Mouse (Mus musculus): ENCODE results near the gene Ino80e. TPM values are rescaled to one million over a fixed set of nuclear protein-coding genes. Genes with fewer than 3 reads are reported as not detected.
A peak's percentile ranks its signal among the peaks of the same experiment; 100 is the strongest.

Ino80e gene
- polyA plus RNA-seq, 1 experiment, result 66.0 TPM

DNA sequence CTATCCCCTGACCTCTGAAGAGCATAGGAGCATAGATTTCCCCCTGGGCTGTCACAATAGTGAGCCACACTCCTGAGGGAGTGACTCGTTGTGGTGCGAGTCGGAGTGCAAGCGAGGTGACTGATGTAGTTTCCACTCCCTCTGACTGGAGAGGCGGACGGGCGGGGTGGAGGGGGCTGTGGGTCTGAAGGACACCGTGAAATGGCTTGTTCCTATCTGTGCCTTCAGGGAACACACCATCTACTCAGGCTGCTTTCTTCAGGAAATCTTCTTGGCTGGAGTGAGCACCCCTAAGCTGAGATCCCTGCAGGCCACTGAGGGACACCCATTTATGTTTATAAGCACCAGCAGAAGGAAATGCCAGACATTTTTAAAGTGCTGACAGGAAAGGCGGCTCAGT lies 39.4 kb downstream of the Ino80e start:
- 22% methylated on average over 9 of the region's 9 CpGs for WGBS
- DNase-seq, result peak; percentile 31
- TF ChIP-seq CTCF (IDR thresholded peaks at IDR 0.05; ENCODE audit: insufficient read depth, low read length), result no peak
- 0 out of 2 replicates have a peak, but pooled peaks have one; percentile 8 for TF ChIP-seq POLR2A (IDR thresholded peaks at IDR 0.05; ENCODE audit: borderline replicate concordance, extremely low read depth, low read depth, low read length)
- Histone ChIP-seq H3K4me3 (replicated peaks; ENCODE audit: extremely low read depth, low read depth, low read length) (peak overlapping the region; percentile 0), H3K4me1 (ENCODE audit: control insufficient read depth, insufficient read depth, low read length) (0 out of 2 replicates have a peak, but pooled peaks cover 6% of the 10 kb centered on the region)

DNA sequence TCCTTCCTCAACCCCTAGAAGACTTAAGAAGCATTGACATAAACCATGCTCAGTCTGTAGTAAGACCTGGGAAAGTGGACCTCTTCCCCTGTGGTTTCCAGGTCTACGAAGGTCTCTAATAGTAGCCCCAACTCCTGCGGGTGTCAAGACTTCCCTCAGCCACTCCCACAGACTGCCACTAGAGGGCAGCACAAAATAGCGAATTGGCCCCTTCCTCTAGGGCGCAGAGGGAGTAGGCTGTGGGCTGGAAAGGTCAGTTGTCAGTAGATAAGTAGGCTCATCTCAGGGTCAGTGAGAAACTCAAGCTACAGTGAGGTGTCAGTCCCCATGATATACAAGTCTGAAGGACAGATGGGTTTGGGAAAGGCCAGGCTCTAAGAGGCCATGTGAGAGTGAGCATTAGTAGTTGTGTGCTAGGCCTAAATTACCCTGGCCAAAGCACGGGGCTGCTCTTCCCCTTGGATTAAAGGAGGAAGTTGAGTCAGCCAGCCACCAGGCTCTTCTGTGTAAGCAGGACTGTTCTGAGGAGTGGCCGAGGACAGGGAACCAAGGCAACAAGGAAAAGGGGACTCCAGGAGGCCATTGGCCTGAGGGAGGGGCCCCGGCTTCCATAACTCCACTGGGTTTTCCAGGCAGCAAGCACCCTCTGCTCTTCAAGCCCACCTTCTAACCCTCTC lies 40.2 kb downstream of the Ino80e start:
- TF ChIP-seq POLR2A (IDR thresholded peaks at IDR 0.05; ENCODE audit: borderline replicate concordance, extremely low read depth, low read depth, low read length) (no peak), CTCF (IDR thresholded peaks at IDR 0.05; ENCODE audit: insufficient read depth, low read length) (peak; percentile 94)
- peak; percentile 78 for DNase-seq
- 20% methylated on average over 7 of the region's 7 CpGs for WGBS
- H3K4me3 ChIP-seq (replicated peaks; ENCODE audit: extremely low read depth, low read depth, low read length), result no peak overlapping the region
- 0 out of 2 replicates have a peak, but pooled peaks cover 6% of the 10 kb centered on the region for H3K4me1 ChIP-seq (ENCODE audit: control insufficient read depth, insufficient read depth, low read length)

DNA sequence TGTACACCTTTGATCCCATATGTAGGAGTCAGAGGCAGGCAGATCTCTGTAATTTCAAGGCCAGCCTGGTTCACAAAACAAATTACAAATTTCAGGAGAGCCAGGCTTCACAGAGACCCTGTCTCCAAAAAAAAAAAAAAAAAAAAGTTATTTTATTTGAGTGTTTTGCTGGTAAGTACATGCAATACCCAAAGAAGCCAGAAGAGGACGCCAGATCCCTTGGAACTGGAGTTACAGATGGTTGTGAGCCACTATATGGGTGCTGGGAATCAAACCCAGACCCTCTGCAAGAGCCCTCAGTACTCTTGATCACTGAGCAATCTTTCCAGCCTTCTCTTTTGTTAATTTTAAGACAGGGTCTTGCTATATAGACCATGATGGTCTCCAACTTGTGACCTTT lies 43.4 kb downstream of the Ino80e start:
- 0 out of 2 replicates have a peak, but pooled peaks cover 6% of the 10 kb centered on the region for H3K4me1 ChIP-seq (ENCODE audit: control insufficient read depth, insufficient read depth, low read length)
- no peak overlapping the region for H3K4me3 ChIP-seq (replicated peaks; ENCODE audit: extremely low read depth, low read depth, low read length)
- TF ChIP-seq POLR2A (IDR thresholded peaks at IDR 0.05; ENCODE audit: borderline replicate concordance, extremely low read depth, low read depth, low read length), result no peak
- TF ChIP-seq CTCF (IDR thresholded peaks at IDR 0.05; ENCODE audit: insufficient read depth, low read length), result no peak
- no peak for DNase-seq
- WGBS, result 28% methylated on average over 1 of the region's 1 CpGs

DNA sequence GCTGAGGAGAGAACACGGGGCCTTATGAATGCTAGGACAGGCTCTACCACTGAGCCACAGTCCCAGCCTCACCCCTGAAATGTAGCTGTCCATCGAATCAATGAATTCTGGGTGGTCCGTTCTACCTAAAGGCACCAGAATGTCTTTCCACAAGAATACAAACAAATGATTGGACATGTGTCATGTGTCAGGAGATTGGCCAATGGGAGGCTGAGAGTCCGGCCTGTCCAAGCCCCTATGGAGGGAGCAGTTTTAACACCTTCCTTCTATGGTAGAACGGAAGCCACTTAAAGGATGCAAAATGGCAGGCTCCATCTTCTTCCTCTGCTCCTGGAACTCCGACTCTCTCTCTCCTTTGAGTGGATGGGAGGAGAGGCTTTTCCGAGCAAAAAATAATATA lies 44.6 kb downstream of the Ino80e start:
- DNase-seq, result no peak
- Histone ChIP-seq H3K4me1 (ENCODE audit: control insufficient read depth, insufficient read depth, low read length) (0 out of 2 replicates have a peak, but pooled peaks cover 6% of the 10 kb centered on the region), H3K4me3 (replicated peaks; ENCODE audit: extremely low read depth, low read depth, low read length) (no peak overlapping the region)
- TF ChIP-seq CTCF (IDR thresholded peaks at IDR 0.05; ENCODE audit: insufficient read depth, low read length) (no peak), POLR2A (IDR thresholded peaks at IDR 0.05; ENCODE audit: borderline replicate concordance, extremely low read depth, low read depth, low read length) (no peak)
- WGBS, result 74% methylated on average over 7 of the region's 7 CpGs

DNA sequence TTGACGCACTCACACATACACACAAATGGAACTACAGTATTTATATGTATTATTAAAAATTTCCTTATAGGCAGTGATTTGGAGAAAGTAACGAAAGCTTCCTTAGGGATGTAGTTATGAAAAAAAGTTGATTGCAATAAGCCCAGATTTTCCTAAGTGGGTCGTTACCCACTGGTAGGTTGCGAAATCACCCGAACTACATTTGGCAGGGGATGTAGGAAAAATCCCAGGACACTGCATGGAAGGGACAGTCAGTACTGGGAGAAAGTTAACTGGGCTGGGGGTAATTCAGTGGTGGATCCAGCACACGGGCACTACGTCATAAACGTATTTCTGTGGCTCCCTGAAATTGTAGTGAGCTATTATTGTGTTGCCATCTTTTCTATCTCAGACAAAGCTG lies 45.7 kb downstream of the Ino80e start:
- Histone ChIP-seq H3K4me3 (replicated peaks; ENCODE audit: extremely low read depth, low read depth, low read length) (no peak overlapping the region), H3K4me1 (ENCODE audit: control insufficient read depth, insufficient read depth, low read length) (no peaks in the 10 kb centered on the region)
- no peak for DNase-seq
- no peak for TF ChIP-seq CTCF (IDR thresholded peaks at IDR 0.05; ENCODE audit: insufficient read depth, low read length)
- TF ChIP-seq POLR2A (IDR thresholded peaks at IDR 0.05; ENCODE audit: borderline replicate concordance, extremely low read depth, low read depth, low read length), result no peak
- 66% methylated on average over 8 of the region's 8 CpGs for WGBS

DNA sequence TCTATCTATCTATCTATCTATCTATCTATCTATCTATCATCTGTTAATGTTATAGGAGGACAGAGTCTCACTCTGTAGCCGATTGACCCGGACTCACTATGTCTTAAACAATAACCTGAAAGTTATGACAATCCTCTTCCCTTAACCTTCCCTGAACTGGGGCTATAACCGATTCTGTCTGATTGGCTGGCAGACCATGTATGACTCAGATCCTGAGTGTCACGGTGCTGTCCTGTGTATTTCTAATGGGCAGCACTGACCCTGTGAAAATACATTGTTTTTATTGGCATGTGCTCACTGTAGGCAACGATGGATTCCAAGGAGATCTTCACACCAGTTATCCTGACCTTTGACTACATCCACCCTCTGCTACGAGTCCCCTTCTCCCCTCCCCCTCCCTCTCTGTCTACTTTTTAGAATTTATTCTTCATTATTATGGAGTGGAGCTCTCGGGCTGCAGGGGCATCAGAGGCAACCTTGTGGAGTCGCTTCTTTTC lies 46.4 kb downstream of the Ino80e start:
- H3K4me3 ChIP-seq (replicated peaks; ENCODE audit: extremely low read depth, low read depth, low read length), result no peak overlapping the region
- 46% methylated on average over 8 of the region's 8 CpGs for WGBS
- no peak for TF ChIP-seq POLR2A (IDR thresholded peaks at IDR 0.05; ENCODE audit: borderline replicate concordance, extremely low read depth, low read depth, low read length)
- TF ChIP-seq CTCF (IDR thresholded peaks at IDR 0.05; ENCODE audit: insufficient read depth, low read length), result no peak
- no peaks in the 10 kb centered on the region for H3K4me1 ChIP-seq (ENCODE audit: control insufficient read depth, insufficient read depth, low read length)
- no peak for DNase-seq

DNA sequence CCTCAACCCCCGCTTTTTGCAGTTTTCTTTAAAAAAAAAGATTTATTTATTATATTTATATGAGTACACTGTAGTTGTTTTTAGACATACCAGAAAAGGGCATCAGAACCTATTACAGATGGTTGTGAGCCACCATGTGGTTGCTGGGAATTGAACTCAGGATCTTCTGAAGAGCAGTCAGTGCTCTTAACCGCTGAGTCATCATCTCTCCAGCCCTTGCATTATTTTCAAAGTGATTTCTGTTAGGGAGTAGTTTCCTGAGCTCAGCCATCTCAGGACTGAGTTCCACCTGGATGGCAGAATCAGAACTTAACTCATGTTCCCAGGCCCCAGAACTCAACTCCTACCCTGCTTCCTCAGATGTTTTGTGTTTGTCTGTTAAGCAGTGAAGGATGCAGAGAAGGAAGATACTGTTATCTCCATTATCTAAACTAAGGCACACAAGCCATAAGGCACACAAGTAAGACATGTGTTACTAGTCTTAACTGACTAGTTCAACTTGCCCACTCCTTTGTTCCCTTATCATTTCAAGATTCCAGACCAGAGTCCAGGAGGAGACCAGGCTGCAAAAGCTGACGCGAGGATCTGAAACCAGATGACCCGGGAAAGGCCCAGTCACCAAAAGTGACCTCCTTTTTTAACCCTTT lies 52.3 kb downstream of the Ino80e start:
- Histone ChIP-seq H3K4me1 (ENCODE audit: control insufficient read depth, insufficient read depth, low read length) (no peaks in the 10 kb centered on the region; the same call in 1 of the 2 replicates), H3K4me3 (replicated peaks; ENCODE audit: extremely low read depth, low read depth, low read length) (no peak overlapping the region)
- DNase-seq, result no peak
- WGBS, result 46% methylated on average over 5 of the region's 5 CpGs
- TF ChIP-seq POLR2A (IDR thresholded peaks at IDR 0.05; ENCODE audit: borderline replicate concordance, extremely low read depth, low read depth, low read length) (no peak), CTCF (IDR thresholded peaks at IDR 0.05; ENCODE audit: insufficient read depth, low read length) (no peak)

DNA sequence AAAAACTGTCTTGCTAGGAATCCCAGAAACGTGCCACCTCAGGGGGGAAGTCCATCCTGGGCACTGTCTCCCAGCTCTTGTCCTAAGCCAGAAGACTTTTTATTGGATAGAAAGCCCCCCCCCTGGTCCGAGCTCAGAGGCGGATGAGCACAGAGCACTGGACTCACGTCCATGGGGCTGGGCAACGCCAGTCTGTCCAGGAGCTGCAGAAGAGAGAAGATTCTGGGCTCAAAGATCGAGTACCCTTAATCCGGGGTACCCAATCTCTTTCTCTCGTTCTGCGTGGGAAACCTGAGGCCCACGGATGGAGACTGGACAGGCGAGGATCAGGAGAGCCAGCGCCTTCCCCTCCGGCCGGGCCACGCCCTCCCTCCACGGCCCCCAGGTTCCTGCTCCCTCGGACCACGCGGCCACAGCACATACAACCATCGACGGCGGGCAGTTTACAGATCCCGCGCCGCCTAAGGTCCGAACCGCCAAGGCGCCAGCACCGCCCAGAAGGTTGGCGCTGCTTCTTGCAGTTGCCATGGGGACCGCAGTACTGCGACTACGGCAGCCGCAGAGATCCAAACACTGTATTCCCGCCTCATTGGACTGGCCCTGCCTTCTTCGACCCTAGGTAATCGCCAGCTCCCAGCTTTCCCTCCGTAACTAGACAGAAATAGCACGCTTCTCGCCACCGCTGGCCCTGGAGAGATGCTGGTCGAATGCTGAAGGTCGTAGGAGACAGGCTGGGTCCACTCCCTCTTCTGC lies 53.3 kb downstream of the Ino80e start:
- TF ChIP-seq CTCF (IDR thresholded peaks at IDR 0.05; ENCODE audit: insufficient read depth, low read length) (no peak), POLR2A (IDR thresholded peaks at IDR 0.05; ENCODE audit: borderline replicate concordance, extremely low read depth, low read depth, low read length) (peak; percentile 32; the same call in 1 of the 2 replicates)
- H3K4me1 ChIP-seq (ENCODE audit: control insufficient read depth, insufficient read depth, low read length), result no peaks in the 10 kb centered on the region; the same call in 1 of the 2 replicates
- under 1% methylated on average over 43 of the region's 43 CpGs for WGBS
- peak overlapping the region; percentile 77 for H3K4me3 ChIP-seq (replicated peaks; ENCODE audit: extremely low read depth, low read depth, low read length)
- DNase-seq, result peak; percentile 83

DNA sequence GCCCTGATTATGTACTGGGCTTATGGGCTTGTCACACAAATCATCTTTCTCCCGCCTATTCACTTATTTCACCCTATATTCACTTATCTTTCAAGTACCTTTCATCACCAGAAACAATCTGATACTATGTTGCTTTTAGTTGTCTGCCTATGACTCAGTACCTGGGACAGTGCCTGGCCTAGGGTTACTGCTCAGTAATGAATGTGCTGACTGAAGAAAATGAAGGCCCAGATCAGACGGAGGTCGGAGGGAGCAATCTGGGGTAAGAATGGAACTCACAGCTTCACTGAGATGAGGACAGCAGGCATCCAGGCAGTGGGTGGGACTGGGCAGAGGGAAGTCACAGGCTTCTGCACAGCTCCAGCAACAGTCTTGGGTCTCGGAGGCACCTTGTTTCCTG lies 54.8 kb downstream of the Ino80e start:
- 66% methylated on average over 4 of the region's 4 CpGs for WGBS
- TF ChIP-seq POLR2A (IDR thresholded peaks at IDR 0.05; ENCODE audit: borderline replicate concordance, extremely low read depth, low read depth, low read length) (no peak), CTCF (IDR thresholded peaks at IDR 0.05; ENCODE audit: insufficient read depth, low read length) (no peak)
- DNase-seq, result no peak

More for the DNA sequence above, 54.8 kb downstream of the Ino80e start:
- Histone ChIP-seq H3K4me1 (ENCODE audit: control insufficient read depth, insufficient read depth, low read length) (no peaks in the 10 kb centered on the region; the same call in 1 of the 2 replicates), H3K4me3 (replicated peaks; ENCODE audit: extremely low read depth, low read depth, low read length) (no peak overlapping the region)

Measured in lung, adult 2 months (tissue).